Mouse (Mus musculus) small intestine, adult 2 months (tissue): ENCODE measurements around the gene Cxcr1.

Source experiments
- CTCF ChIP-seq: fragments of 200-500 bp; IDR thresholded peaks from 2 replicates; pipeline ENCODE4 v1.5.1; 2012; ENCODE audit warnings: low read depth, mild to moderate bottlenecking, control low read depth, inconsistent platforms, low read length, moderate library complexity, mixed read lengths; ENCODE audit not compliant: insufficient replicate concordance, insufficient read length; ENCODE audit errors: extremely low read depth
- POLR2A ChIP-seq: fragments of 200-500 bp; IDR thresholded peaks from 2 replicates; pipeline ENCODE4 v1.6.1; 2012; ENCODE audit warnings: low read depth, mild to moderate bottlenecking, control low read depth, inconsistent platforms, low read length, moderate library complexity

GRCm38 (mm10) chr1:74238136-74238535 is 43.7 kb upstream of the Cxcr1 start:
- no peak for TF ChIP-seq CTCF
- TF ChIP-seq POLR2A: no peak
